Mouse (Mus musculus) left cerebral cortex, adult 8-10 months (tissue): Measurements from ENCODE around the gene Oaz3. TPM values are rescaled to one million over a fixed set of nuclear protein-coding genes. Genes with fewer than 3 reads are reported as not detected.

Experiments
- DNase-seq, 2 experiments: peaks; one replicate each; pipeline ENCODE4 v3.0.0; 2022; ENCODE audit warnings: low spot score in 2 of 2
- total RNA-seq, 4 experiments: library from RNA; stranded (reverse); gene quantifications; 2 replicates each; pipeline ENCODE4 v1.2.4; 2022

The Oaz3 gene
- total RNA-seq, 4 experiments from 2014 or later: not detected

- DNase-seq: no peak
Measured at GRCm38 (mm10) chr3:94457055-94457454, 13.3 kb upstream of the Oaz3 start.

DNA sequence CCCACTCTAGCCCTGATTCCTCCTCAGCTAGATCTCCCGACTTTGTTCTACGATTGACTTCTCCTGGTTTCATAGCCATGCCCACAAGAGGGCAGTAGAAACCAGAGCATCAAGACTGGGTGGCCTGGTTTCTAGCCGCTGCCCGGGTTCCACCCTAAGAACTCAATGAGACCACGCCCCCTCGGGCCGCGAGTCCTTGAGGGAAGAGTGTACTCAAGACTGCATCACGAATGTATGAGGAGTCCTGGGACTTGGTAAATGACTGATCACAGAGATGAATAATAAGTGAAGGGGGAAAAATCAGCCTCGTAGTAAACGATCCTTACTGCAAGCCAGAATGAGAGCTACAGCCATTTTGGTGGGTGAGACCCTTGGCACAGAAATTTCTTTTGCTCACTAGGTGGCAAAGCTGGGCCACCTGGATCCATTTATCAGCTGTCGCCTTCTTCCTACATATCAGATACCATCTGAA is 12.8 kb upstream of the Oaz3 start:
- DNase-seq: peak; percentile 54 to 73

- DNase-seq: no peak
Measured at GRCm38 (mm10) chr3:94449377-94449776, 5.7 kb upstream of the Oaz3 start.

- DNase-seq: peak; percentile 91 to 93
Measured at GRCm38 (mm10) chr3:94442951-94443596, 641 bp downstream of the Oaz3 start, which contains the start of gene Mrpl9. Mrpl9 (plus strand) TSS chr3:94443318.

- no peak for DNase-seq
Measured at GRCm38 (mm10) chr3:94441182-94441581, 2.5 kb downstream of the Oaz3 start.

GRCm38 (mm10) chr3:94436420-94436819 is 7.3 kb downstream of the Oaz3 start:
- no peak for DNase-seq

- no peak for DNase-seq
Measured at GRCm38 (mm10) chr3:94434305-94434704, 9.4 kb downstream of the Oaz3 start.

- DNase-seq: no peak
Measured at GRCm38 (mm10) chr3:94430980-94431379, 12.7 kb downstream of the Oaz3 start.

DNA sequence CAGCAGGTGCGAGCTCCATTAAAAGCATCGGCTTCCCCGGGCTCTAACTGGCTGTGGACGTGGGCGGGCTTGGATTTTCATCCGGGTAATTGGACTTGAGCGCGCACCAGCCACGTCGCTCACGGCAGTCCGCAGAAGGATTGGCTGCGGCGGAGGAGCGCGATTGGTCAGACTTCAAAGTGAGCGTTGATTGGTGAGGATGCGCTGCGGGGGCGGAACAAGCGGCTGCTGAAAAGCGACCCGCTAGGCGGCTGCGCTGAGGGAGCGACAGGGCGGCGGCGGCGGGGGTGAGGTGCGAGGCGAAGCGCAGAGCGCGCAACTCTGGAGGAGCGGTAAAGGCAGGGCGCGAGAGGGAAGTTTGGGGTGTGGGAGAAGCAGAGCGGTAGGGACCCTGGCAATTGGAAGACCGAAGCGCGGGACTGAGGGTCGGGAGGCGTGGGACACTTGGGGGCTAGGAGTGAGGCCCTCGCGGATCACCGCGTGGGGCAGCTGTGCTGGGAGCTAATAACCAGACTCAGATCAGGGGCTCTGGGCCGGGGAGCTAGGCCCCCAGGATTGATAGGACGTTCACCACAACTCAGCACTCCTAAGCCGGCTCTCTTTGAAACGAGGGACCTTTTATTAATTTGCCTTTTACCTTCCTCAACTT is 30.6 kb downstream of the Oaz3 start, which contains the start of gene Tdrkh:
Tdrkh (plus strand) TSS at position 243 of the 649 bp plus-strand sequence.
- peak; percentile 88 to 99 for DNase-seq

- DNase-seq: no peak
Measured at GRCm38 (mm10) chr3:94412530-94412929, 31.2 kb downstream of the Oaz3 start.

GRCm38 (mm10) chr3:94405561-94405960 is 38.2 kb downstream of the Oaz3 start:
- DNase-seq: no peak

- DNase-seq: peak in 1 of 2 experiments; percentile 79
Measured at GRCm38 (mm10) chr3:94404366-94405054, 39.2 kb downstream of the Oaz3 start.

- DNase-seq: no peak
Measured at GRCm38 (mm10) chr3:94402451-94402850, 41.3 kb downstream of the Oaz3 start.

DNA sequence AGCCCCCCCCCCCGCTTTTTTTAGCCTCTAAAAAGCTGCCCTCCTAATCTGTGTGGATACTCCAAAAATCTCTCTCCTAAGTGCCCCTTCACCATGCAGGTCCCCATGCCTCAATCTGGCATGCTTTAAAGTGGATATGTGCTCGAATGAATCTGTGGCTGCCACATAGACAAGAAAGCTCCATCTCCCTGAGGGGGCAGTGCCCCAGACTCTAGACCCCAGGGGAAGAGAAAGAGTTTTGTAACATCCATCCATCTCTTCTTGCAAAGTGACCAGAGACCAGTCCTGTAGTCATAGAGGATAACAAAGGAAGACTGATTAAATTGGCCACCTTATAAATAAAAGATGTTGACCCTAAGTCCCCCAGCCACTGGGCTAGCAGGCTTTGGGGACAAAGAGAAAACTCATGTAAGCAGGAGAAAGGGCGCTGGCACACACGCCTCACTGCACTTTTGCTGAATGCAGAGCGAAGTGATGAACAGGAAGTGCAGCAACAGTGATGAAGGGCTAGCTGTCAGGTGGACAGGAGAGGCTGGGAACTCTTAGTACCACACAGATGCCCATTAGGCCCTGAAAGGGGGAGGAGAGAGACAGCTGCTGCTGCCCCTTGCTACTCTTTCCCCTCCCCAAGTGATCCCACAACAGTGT is 43.9 kb downstream of the Oaz3 start:
- no peak for DNase-seq

- DNase-seq: no peak
Measured at GRCm38 (mm10) chr3:94398943-94399481, 44.7 kb downstream of the Oaz3 start.

DNA sequence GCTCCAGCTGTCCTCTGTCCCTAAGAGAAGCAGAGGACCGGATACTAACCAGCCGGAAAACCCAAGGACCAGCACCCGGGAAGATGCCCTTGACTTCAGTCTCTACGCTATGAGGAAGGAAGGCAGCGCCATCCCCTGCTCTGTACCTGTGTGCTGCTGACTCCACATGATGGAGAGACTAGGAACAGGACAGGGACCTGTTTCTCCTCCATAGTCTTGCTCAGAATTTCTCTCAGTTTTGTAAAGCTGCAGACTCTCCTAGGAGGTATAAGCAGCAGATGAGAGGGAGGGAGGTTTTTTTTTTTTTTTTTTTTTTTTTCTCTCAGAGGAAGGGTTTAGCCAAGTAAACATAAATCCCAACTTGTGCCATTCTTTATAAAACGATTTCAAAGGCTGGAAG is 45.5 kb downstream of the Oaz3 start, which contains the start of gene Lingo4:
Lingo4 (plus strand) TSS at position 301 of the 400 bp plus-strand sequence.
- DNase-seq: no peak

- DNase-seq: no peak
Measured at GRCm38 (mm10) chr3:94396851-94397250, 46.9 kb downstream of the Oaz3 start.

- DNase-seq: no peak
Measured at GRCm38 (mm10) chr3:94396336-94396735, 47.4 kb downstream of the Oaz3 start.

DNA sequence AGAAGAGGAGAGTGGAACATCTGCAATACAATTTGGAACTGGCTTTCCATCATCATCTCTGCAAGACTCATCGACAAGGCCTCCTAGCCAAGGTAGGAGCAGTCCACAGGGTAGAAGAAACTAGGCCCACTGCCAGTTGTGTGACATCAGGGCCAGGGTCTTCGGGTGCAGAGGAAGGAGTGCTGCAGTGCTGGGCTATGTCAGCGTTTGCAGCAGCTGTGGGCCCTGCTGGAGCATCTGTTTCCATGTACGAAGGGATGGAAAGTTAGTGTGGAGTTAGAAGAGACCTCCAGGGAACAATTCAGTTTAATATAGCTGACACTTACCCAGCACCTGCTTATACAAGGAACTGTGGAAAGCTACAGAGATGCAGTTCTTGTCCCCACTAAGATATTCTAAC is 50.7 kb downstream of the Oaz3 start:
- no peak for DNase-seq

GRCm38 (mm10) chr3:94392128-94392527 is 51.6 kb downstream of the Oaz3 start:
- DNase-seq: no peak

GRCm38 (mm10) chr3:94391001-94391400 is 52.7 kb downstream of the Oaz3 start:
- DNase-seq: no peak
